In genomic region chr17:46031621-46032211, GRCm38 (mm10) we compare ENCODE assay signal across 8 mouse cellular contexts. TPM values are rescaled to one million over a fixed set of nuclear protein-coding genes. Genes with fewer than 3 reads are reported as not detected.
DNase-seq lines count a peak whose midpoint lies in the region; ATAC-seq and TF ChIP-seq lines count a peak whose summit lies in the region.

No protein-coding gene starts in this region.

- H3K27me3 ChIP-seq in CH12.LX (replicated peaks): peaks cover 12% of the 10 kb centered on the region
- H3K27me3 ChIP-seq in forebrain, postnatal 0 days (ENCODE audit: insufficient read depth, low read length): no peaks in the 10 kb centered on the region
- no peaks in the 10 kb centered on the region for H3K27me3 ChIP-seq in hindbrain, embryonic 11.5 days (ENCODE audit: control insufficient read depth, insufficient read depth, low read length)

- WGBS in forebrain, postnatal 0 days: under 1% methylated on average over 49 of the region's 50 CpGs
- WGBS in hindbrain, embryonic 11.5 days: 1% methylated on average over 38 of the region's 50 CpGs

- in situ Hi-C loops in CH12.LX (cut with MboI; ENCODE audit: low pct_ligation_motif_present, low pct_unique_long_range_greater_than_20kb, low sequenced_read_pairs): loop anchor here (5.0 to 10.0 kb wide), 3 partner anchors 103 to 294 kb away; no protein-coding TSS in a partner anchor

- no peak for TF ChIP-seq CTCF in CH12.LX (conservative IDR thresholded peaks at IDR 0.05 in 1 of 2, IDR thresholded peaks at IDR 0.05 in 1 of 2; ENCODE audit: low read depth in 2 of 2, low read length in 2 of 2)
- no peak for TF ChIP-seq CTCF in forebrain, postnatal 0 days (IDR thresholded peaks at IDR 0.05; ENCODE audit: low read depth)

- dilution Hi-C loops in CH12.LX (cut with MboI; ENCODE audit: extremely low pct_ligation_motif_present, extremely low pct_unique_long_range_greater_than_20kb, low sequenced_read_pairs): no loop called here

- H3K4me1 ChIP-seq in CH12.LX (ENCODE audit: control insufficient read depth in 1 of 2, insufficient read depth in 2 of 2): peaks cover 13 to 65% of the 10 kb centered on the region in 2 experiments
- H3K4me1 ChIP-seq in forebrain, postnatal 0 days (ENCODE audit: insufficient read depth): peaks cover 25% of the 10 kb centered on the region
- peaks cover 16% of the 10 kb centered on the region for H3K4me1 ChIP-seq in hindbrain, embryonic 11.5 days (replicated peaks; ENCODE audit: control insufficient read depth, insufficient read depth, low read length)

- H3K9ac ChIP-seq in CH12.LX (ENCODE audit: insufficient read depth, low read depth): peak overlapping the region; percentile 100
- peak overlapping the region; percentile 73 for H3K9ac ChIP-seq in forebrain, postnatal 0 days
- H3K9ac ChIP-seq in hindbrain, embryonic 11.5 days (ENCODE audit: low read depth, low read length): peak overlapping the region; percentile 94

- TF ChIP-seq EP300 in CH12.LX (IDR thresholded peaks at IDR 0.05; ENCODE audit: low read length): no peak

- ATAC-seq in forebrain, postnatal 0 days: no peak
- ATAC-seq in hindbrain, embryonic 11.5 days (ENCODE audit: low FRiP score): no peak; the same call in 1 of the 2 replicates

- peak overlapping the region; percentile 99 for H3K4me2 ChIP-seq in CH12.LX (ENCODE audit: insufficient read depth, low read depth, poor library complexity, severe bottlenecking)
- peak overlapping the region; percentile 65 for H3K4me2 ChIP-seq in forebrain, postnatal 0 days (ENCODE audit: low read depth)
- H3K4me2 ChIP-seq in hindbrain, embryonic 11.5 days (replicated peaks; ENCODE audit: low read depth, low read length): peak overlapping the region; percentile 89

- no peak overlapping the region for H3K27ac ChIP-seq in CH12.LX (ENCODE audit: insufficient read depth, low read depth)
- peak overlapping the region; percentile 77 for H3K27ac ChIP-seq in forebrain, postnatal 0 days (ENCODE audit: low read depth, low read length)
- H3K27ac ChIP-seq in hindbrain, embryonic 11.5 days (ENCODE audit: low read depth, low read length): peak overlapping the region; percentile 81

- H3K9me3 ChIP-seq in CH12.LX (replicated peaks; ENCODE audit: low read length): no peaks in the 10 kb centered on the region
- no peaks in the 10 kb centered on the region for H3K9me3 ChIP-seq in forebrain, postnatal 0 days (ENCODE audit: low read length)
- no peaks in the 10 kb centered on the region for H3K9me3 ChIP-seq in hindbrain, embryonic 11.5 days (ENCODE audit: control insufficient read depth, low read length)

- no peak for TF ChIP-seq POLR2A in CH12.LX (IDR thresholded peaks at IDR 0.05; ENCODE audit: low read depth, low read length)

- H3K79me2 ChIP-seq in CH12.LX (replicated peaks; ENCODE audit: control insufficient read depth, extremely low read depth, insufficient read depth, poor library complexity, severe bottlenecking): peaks cover 30% of the 10 kb centered on the region

- H3K4me3 ChIP-seq in CH12.LX (replicated peaks in 1 of 3; ENCODE audit: low read depth in 2 of 3, low read length in 2 of 3, poor library complexity in 1 of 3): peak overlapping the region; percentile 92 to 97 (median 96)
- H3K4me3 ChIP-seq in forebrain, postnatal 0 days (ENCODE audit: low read depth, low read length): peak overlapping the region; percentile 81
- peak overlapping the region; percentile 90 for H3K4me3 ChIP-seq in hindbrain, embryonic 11.5 days (ENCODE audit: low read depth, low read length)

- DNase-seq in CH12.LX (ENCODE audit: extremely low read depth): peak; percentile 43
- peak; percentile 40 for DNase-seq in c-Kit-positive CD71-negative TER-119-negative erythroid progenitor cells, embryonic 14.5 days (ENCODE audit: low read depth)
- DNase-seq in forebrain, postnatal 0 days: no peak
- DNase-seq in hindbrain, embryonic 11.5 days (ENCODE audit: low spot score): peak; percentile 72
- DNase-seq in left cerebral cortex, adult 11 months (ENCODE audit: low spot score): peak; percentile 29
- peak; percentile 66 for DNase-seq in lung, postnatal 14 days
- DNase-seq in retina, postnatal 1 day: peak; percentile 84
- DNase-seq in urinary bladder, postnatal 36 days (ENCODE audit: low spot score in 2 of 2): peak; percentile 54 to 70

- peaks cover 0 to 14% of the 10 kb centered on the region in 2 experiments for H3K36me3 ChIP-seq in CH12.LX (replicated peaks in 1 of 2; ENCODE audit: control insufficient read depth in 1 of 2, insufficient read depth in 1 of 2, low read length in 1 of 2)
- H3K36me3 ChIP-seq in forebrain, postnatal 0 days (ENCODE audit: insufficient read depth): no peaks in the 10 kb centered on the region
- H3K36me3 ChIP-seq in hindbrain, embryonic 11.5 days (ENCODE audit: control insufficient read depth, insufficient read depth, low read length): no peaks in the 10 kb centered on the region

- TF ChIP-seq RAD21 in CH12.LX (IDR thresholded peaks at IDR 0.05; ENCODE audit: low read depth, low read length): no peak

TF ChIP-seq in CH12.LX, 34 proteins besides CTCF, POLR2A, EP300 and RAD21:
- TF ChIP-seq POLR2AphosphoS2 (IDR thresholded peaks at IDR 0.05; ENCODE audit: low read depth, low read length) (no peak), BHLHE40 (IDR thresholded peaks at IDR 0.05; ENCODE audit: low read depth, low read length) (0 out of 2 replicates have a peak, but pooled peaks have one; percentile 12)

RNA-seq across cellular contexts. Expression of gene Vegfa, which starts 0.5 kb away (rescaled TPM):
- total RNA-seq in CH12.LX (2012; rRNA removed): 21.5 and 50.0 TPM in 2 replicates
- total RNA-seq in CH12.LX (2014; rRNA removed): 15.5 and 17.2 TPM in 2 replicates
- polyA plus RNA-seq in CH12.LX (2012; ENCODE audit: insufficient read length, low read depth): 15.3 and 16.5 TPM in 2 replicates
- total RNA-seq in forebrain, postnatal 0 days (2014; rRNA removed): 70.7 and 96.5 TPM in 2 replicates
- 2.0 and 2.3 TPM in 2 replicates for polyA plus RNA-seq in forebrain, postnatal 0 days (2015; fragmentation: Nextera tagmentation; extraction: Ambion mirVana)
- 2.6 and 6.2 TPM in 2 replicates for polyA plus RNA-seq in hindbrain, embryonic 11.5 days (2014; fragmentation: Nextera tagmentation; extraction: Ambion mirVana)
